Mouse (Mus musculus): ENCODE results near the gene Mob1b. TPM values are rescaled to one million over a fixed set of nuclear protein-coding genes. Genes with fewer than 3 reads are reported as not detected.
"Not testable (repeated sequence)": the region's sequence is repeated elsewhere in the genome, so short reads cannot be mapped to it uniquely, and the experiment has no call there.

Mob1b gene
- polyA plus RNA-seq, 1 experiment from 2014 or later = 12.5 TPM

DNA sequence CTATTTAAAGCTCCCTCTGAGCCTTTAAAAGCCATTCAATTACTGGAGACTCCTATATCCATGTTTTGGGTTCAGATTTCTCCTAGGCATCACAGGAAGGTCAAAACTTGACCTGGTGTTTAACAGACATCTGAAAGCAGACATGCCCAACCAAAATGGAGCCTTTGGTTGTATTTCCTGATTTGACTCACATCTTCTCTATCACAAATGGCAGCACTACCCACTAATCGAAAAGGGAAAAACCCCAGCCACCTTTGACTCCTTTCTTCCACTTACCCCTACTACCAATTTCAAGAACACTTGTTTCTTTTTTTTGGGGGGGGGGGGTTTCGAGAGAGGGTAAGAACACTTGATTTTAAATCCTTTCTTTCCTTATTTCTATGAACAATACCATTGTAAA, 3.7 kb upstream of the Mob1b start:
- H3K4me2 ChIP-seq (ENCODE audit: low read depth, severe bottlenecking) = no peak overlapping the region
- no peaks in the 10 kb centered on the region for H3K27me3 ChIP-seq (ENCODE audit: control insufficient read depth, insufficient read depth, low read length)
- no peak for DNase-seq (ENCODE audit: low spot score)
- 75% methylated on average over 2 of the region's 2 CpGs for WGBS
- H3K27ac ChIP-seq (replicated peaks; ENCODE audit: low read depth, low read length) = no peak overlapping the region
- H3K9me3 ChIP-seq (ENCODE audit: control insufficient read depth, low read length) = no peaks in the 10 kb centered on the region
- H3K4me1 ChIP-seq (ENCODE audit: control insufficient read depth, insufficient read depth, low read length) = peaks cover 2% of the 10 kb centered on the region
- no peaks in the 10 kb centered on the region for H3K36me3 ChIP-seq (ENCODE audit: control insufficient read depth, insufficient read depth, low read length)
- H3K4me3 ChIP-seq (ENCODE audit: low read depth, low read length) = no peak overlapping the region
- no peak for ATAC-seq (ENCODE audit: insufficient number of reproducible peaks, low FRiP score, low TSS enrichment, low read depth)
- no peak overlapping the region for H3K9ac ChIP-seq (ENCODE audit: low read length)

DNA sequence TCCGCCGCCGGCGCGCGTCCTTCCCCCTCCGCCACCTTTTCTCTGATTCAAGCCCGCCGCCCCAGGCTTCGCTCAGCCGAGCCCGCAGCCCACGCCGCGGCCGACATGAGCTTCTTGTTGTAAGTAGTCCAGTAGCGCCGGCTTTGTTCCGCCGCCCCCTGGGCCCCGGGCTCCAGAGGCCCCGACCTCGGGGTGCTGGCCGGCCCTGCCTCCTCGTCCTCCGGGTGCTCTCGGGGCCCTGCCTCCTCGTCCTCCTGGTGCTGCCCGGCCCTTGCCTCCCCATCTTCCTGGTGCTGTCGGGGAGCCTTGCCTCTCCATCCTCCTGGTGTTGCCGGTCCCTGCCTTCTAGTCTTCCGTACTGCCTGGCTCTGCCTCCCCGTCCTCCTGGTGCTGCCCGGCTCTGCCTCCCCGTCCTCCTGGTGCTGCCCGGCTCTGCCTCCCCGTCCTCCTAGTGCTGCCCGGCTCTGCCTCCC, 384 bp downstream of the Mob1b start:
- H3K4me1 ChIP-seq (ENCODE audit: control insufficient read depth, insufficient read depth, low read length) = peaks cover 9% of the 10 kb centered on the region
- peak overlapping the region; percentile 96 for H3K4me2 ChIP-seq (ENCODE audit: low read depth, severe bottlenecking)
- peak overlapping the region; percentile 85; the same call in 1 of the 2 replicates for H3K27ac ChIP-seq (replicated peaks; ENCODE audit: low read depth, low read length)
- ATAC-seq (ENCODE audit: insufficient number of reproducible peaks, low FRiP score, low TSS enrichment, low read depth) (peak; percentile 73), DNase-seq (ENCODE audit: low spot score) (no peak)
- H3K27me3 ChIP-seq (ENCODE audit: control insufficient read depth, insufficient read depth, low read length) = no peaks in the 10 kb centered on the region
- peak overlapping the region; percentile 95 for H3K4me3 ChIP-seq (ENCODE audit: low read depth, low read length)
- H3K9me3 ChIP-seq (ENCODE audit: control insufficient read depth, low read length) = no peaks in the 10 kb centered on the region
- H3K36me3 ChIP-seq (ENCODE audit: control insufficient read depth, insufficient read depth, low read length) = no peaks in the 10 kb centered on the region
- 1% methylated on average over 38 of the region's 38 CpGs for WGBS
- peak overlapping the region; percentile 91 for H3K9ac ChIP-seq (ENCODE audit: low read length)

DNA sequence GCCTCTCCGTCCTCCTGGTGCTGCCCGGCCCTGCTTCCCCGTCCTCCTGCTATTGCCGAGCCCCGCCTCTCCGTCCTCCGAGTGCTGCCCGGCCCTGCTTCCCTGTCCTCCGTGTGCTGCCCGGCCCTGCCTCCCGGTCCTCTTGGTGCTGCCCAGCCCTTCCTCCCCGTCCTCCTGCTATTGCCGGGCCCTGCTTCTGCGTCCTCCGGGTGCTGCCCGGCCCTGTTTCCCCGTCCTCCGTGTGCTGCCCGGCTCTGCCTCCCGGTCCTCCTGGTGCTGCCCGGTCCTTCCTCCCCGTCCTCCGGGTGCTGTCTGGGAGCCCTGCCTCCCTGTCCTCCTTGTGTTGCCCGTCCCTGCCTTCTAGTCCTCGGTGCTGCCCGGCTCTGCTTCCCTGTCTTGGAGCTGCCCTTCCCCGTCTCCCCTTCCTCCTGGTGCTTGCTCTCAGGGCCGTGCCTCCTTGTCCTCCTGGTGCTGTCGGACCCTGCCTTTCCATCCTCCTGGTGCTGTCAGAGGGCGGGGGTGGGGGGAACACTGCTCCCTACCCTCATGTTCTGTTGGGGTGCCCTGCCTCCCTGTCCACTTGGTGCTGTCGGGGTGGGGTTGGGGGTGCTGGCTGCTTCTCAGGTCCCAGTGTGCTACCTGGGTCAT, 1.0 kb downstream of the Mob1b start:
- peak overlapping the region; percentile 96 for H3K4me2 ChIP-seq (ENCODE audit: low read depth, severe bottlenecking)
- peak; percentile 1; the same call in 1 of the 2 replicates for ATAC-seq (ENCODE audit: insufficient number of reproducible peaks, low FRiP score, low TSS enrichment, low read depth)
- H3K4me1 ChIP-seq (ENCODE audit: control insufficient read depth, insufficient read depth, low read length) = peaks cover 9% of the 10 kb centered on the region
- peak overlapping the region; percentile 95 for H3K4me3 ChIP-seq (ENCODE audit: low read depth, low read length)
- no peaks in the 10 kb centered on the region for H3K27me3 ChIP-seq (ENCODE audit: control insufficient read depth, insufficient read depth, low read length)
- no peaks in the 10 kb centered on the region for H3K9me3 ChIP-seq (ENCODE audit: control insufficient read depth, low read length)
- peak; percentile 54 for DNase-seq (ENCODE audit: low spot score)
- no peaks in the 10 kb centered on the region for H3K36me3 ChIP-seq (ENCODE audit: control insufficient read depth, insufficient read depth, low read length)
- WGBS = 2% methylated on average over 31 of the region's 31 CpGs
- H3K27ac ChIP-seq (replicated peaks; ENCODE audit: low read depth, low read length) = no peak overlapping the region
- peak overlapping the region; percentile 91 for H3K9ac ChIP-seq (ENCODE audit: low read length)

DNA sequence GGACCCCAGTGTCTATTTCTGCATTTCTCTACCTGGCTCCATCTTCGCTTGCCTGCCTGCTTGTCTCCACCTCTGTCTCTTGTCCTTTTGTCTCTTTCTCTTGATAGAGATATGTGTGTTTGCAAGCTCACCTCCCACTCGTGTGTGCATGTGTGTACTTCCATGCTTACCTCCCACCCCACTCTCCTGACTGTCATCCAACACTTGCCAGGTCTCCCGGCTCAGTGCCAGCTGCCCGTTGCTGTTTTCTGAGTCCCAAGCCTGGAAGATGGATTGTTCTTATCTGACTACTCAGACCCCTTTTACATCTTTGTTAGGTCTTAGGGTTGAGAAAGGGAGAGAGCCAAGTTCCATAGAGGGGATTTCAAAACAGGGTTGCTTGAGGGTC, 1.6 kb downstream of the Mob1b start:
- Histone ChIP-seq H3K4me1 (ENCODE audit: control insufficient read depth, insufficient read depth, low read length) (peaks cover 9% of the 10 kb centered on the region), H3K4me2 (ENCODE audit: low read depth, severe bottlenecking) (peak overlapping the region; percentile 96), H3K4me3 (ENCODE audit: low read depth, low read length) (peak overlapping the region; percentile 95), H3K27me3 (ENCODE audit: control insufficient read depth, insufficient read depth, low read length) (no peaks in the 10 kb centered on the region), H3K9me3 (ENCODE audit: control insufficient read depth, low read length) (no peaks in the 10 kb centered on the region), H3K36me3 (ENCODE audit: control insufficient read depth, insufficient read depth, low read length) (no peaks in the 10 kb centered on the region), H3K27ac (replicated peaks; ENCODE audit: low read depth, low read length) (no peak overlapping the region), H3K9ac (ENCODE audit: low read length) (peak overlapping the region; percentile 91)
- DNase-seq (ENCODE audit: low spot score) (no peak), ATAC-seq (ENCODE audit: insufficient number of reproducible peaks, low FRiP score, low TSS enrichment, low read depth) (no peak)
- 27% methylated on average over 4 of the region's 4 CpGs for WGBS

DNA sequence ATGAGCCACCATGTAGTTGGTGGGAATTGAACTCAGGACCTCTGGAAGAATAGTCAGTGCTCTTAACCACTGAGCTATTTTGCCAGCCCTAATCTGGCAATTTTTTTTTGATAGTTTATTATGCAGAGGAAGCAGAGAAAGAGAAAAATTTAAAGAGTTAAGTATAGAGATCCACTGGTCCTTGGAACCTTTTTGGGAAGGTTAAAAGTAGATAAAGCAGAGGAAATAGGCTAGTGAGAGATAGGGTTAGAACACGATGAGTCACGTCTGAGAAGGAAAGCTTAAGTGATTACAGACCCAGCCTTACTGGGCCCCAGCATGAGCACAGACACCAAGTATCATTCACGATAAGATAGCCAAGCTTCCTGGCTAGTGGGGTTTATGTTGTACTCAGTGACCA, 3.4 kb downstream of the Mob1b start:
- 75% methylated on average over 3 of the region's 3 CpGs for WGBS
- ATAC-seq (ENCODE audit: insufficient number of reproducible peaks, low FRiP score, low TSS enrichment, low read depth) (no peak), DNase-seq (ENCODE audit: low spot score) (no peak)
- no peaks in the 10 kb centered on the region for H3K27me3 ChIP-seq (ENCODE audit: control insufficient read depth, insufficient read depth, low read length)
- H3K36me3 ChIP-seq (ENCODE audit: control insufficient read depth, insufficient read depth, low read length) = no peaks in the 10 kb centered on the region
- H3K27ac ChIP-seq (replicated peaks; ENCODE audit: low read depth, low read length) = no peak overlapping the region
- H3K9ac ChIP-seq (ENCODE audit: low read length) = no peak overlapping the region
- no peaks in the 10 kb centered on the region for H3K9me3 ChIP-seq (ENCODE audit: control insufficient read depth, low read length)
- H3K4me3 ChIP-seq (ENCODE audit: low read depth, low read length) = no peak overlapping the region
- H3K4me2 ChIP-seq (ENCODE audit: low read depth, severe bottlenecking) = no peak overlapping the region
- peaks cover 9% of the 10 kb centered on the region for H3K4me1 ChIP-seq (ENCODE audit: control insufficient read depth, insufficient read depth, low read length)

DNA sequence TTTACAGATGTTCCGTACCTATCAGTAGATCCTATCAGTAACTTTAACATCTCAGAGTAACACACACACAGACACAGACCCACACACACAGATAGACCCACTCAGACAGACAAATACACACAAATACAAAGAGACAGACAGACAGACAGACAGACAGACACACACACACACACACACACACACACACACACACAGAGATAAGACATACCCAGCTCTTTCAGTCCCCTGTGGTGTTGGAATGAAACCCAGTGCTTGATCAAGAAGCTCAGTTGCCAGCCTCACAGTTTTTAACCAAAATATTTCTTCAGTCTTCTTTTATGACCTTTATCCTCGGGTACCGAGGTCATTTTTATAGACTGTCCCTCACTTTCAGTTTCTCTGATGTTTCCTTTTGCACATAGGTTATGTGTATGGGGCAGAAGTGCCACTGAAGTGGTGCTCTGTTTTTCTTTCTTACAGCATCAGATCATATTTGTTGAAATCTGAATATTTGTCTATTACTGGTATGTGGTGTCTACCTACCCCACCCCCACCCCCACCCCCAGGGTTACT, 7.0 kb downstream of the Mob1b start:
- Histone ChIP-seq H3K4me1 (ENCODE audit: control insufficient read depth, insufficient read depth, low read length) (peaks cover under 1% of the 10 kb centered on the region; the same call in 1 of the 2 replicates), H3K9ac (ENCODE audit: low read length) (no peak overlapping the region), H3K36me3 (ENCODE audit: control insufficient read depth, insufficient read depth, low read length) (no peaks in the 10 kb centered on the region), H3K9me3 (ENCODE audit: control insufficient read depth, low read length) (no peaks in the 10 kb centered on the region), H3K27ac (replicated peaks; ENCODE audit: low read depth, low read length) (no peak overlapping the region), H3K4me3 (ENCODE audit: low read depth, low read length) (no peak overlapping the region), H3K27me3 (ENCODE audit: control insufficient read depth, insufficient read depth, low read length) (no peaks in the 10 kb centered on the region), H3K4me2 (ENCODE audit: low read depth, severe bottlenecking) (no peak overlapping the region)
- WGBS = 78% methylated on average over 3 of the region's 3 CpGs
- ATAC-seq (ENCODE audit: insufficient number of reproducible peaks, low FRiP score, low TSS enrichment, low read depth) = no peak
- DNase-seq (ENCODE audit: low spot score) = no peak

DNA sequence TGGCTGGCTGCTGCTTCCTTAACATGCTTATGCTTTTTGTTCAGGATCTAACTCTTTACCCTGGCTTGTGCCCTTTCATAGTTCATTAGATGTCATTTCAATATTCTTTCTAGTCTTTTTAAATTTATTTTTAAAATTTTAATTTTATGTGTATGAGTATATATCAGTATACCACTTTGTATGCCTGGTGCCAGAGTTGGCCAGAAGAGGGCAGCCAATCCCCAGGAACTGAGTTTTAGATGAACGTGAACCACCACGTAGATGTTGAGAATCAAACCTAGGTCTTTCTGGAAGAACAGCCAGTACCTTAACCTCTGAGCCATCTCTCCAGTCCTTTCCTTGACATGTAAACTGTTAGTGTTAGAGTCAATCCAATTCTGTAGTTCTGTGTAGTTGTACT, 14.1 kb downstream of the Mob1b start:
- Histone ChIP-seq H3K27me3 (ENCODE audit: control insufficient read depth, insufficient read depth, low read length) (no peaks in the 10 kb centered on the region), H3K9me3 (ENCODE audit: control insufficient read depth, low read length) (no peaks in the 10 kb centered on the region), H3K4me2 (ENCODE audit: low read depth, severe bottlenecking) (no peak overlapping the region), H3K36me3 (ENCODE audit: control insufficient read depth, insufficient read depth, low read length) (no peaks in the 10 kb centered on the region), H3K4me3 (ENCODE audit: low read depth, low read length) (no peak overlapping the region), H3K4me1 (ENCODE audit: control insufficient read depth, insufficient read depth, low read length) (no peaks in the 10 kb centered on the region), H3K9ac (ENCODE audit: low read length) (no peak overlapping the region), H3K27ac (replicated peaks; ENCODE audit: low read depth, low read length) (no peak overlapping the region)
- ATAC-seq (ENCODE audit: insufficient number of reproducible peaks, low FRiP score, low TSS enrichment, low read depth) = no peak
- DNase-seq (ENCODE audit: low spot score) = no peak
- 94% methylated on average over 2 of the region's 2 CpGs for WGBS

DNA sequence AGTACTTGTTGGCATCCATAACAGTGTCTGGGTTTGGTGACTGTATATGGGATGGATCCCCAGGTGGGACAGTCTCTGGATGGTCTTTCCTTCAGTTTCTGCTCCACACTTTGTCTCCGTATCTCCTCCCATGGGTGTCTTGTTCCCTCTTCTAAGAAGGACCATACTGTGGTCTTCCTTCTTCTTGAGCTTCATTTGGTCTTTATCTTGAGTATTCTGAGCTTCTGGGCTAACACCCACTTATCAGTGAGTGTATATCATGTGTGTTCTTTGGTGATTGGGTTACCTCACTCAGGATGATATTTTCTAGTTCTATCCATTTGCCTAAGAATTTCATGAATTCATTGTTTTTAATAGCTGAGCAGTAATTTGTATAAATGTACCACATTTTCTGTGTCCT, 20.4 kb downstream of the Mob1b start:
- H3K4me2 ChIP-seq (ENCODE audit: low read depth, severe bottlenecking); ATAC-seq (ENCODE audit: insufficient number of reproducible peaks, low FRiP score, low TSS enrichment, low read depth); H3K27me3 ChIP-seq (ENCODE audit: control insufficient read depth, insufficient read depth, low read length); DNase-seq (ENCODE audit: low spot score); H3K4me3 ChIP-seq (ENCODE audit: low read depth, low read length); H3K4me1 ChIP-seq (ENCODE audit: control insufficient read depth, insufficient read depth, low read length); H3K27ac ChIP-seq (replicated peaks; ENCODE audit: low read depth, low read length); H3K9me3 ChIP-seq (ENCODE audit: control insufficient read depth, low read length); H3K9ac ChIP-seq (ENCODE audit: low read length); H3K36me3 ChIP-seq (ENCODE audit: control insufficient read depth, insufficient read depth, low read length): not testable (repeated sequence)
- 100% methylated on average over 1 of the region's 1 CpGs for WGBS

Data from limb, embryonic 11.5 days (tissue).